In genomic region chr17:45869014-45869968, GRCm38 (mm10) we compare ENCODE assay signal across 11 mouse cellular contexts.
DNase-seq lines count a peak whose midpoint lies in the region; ATAC-seq and TF ChIP-seq lines count a peak whose summit lies in the region.
"Had no signal": no experiment of that assay in that cellular context is flagged by ENCODE, and none has a peak within 500 bp of the region (broad histone marks: within the 10 kb centered on the region; RNA-seq: fewer than 3 reads in every experiment).

No protein-coding gene starts in this region.

- 0 out of 2 replicates have a peak, but pooled peaks cover 3% of the 10 kb centered on the region for H3K9me3 ChIP-seq in heart, embryonic 11.5 days (replicated peaks; ENCODE audit: control insufficient read depth, low read length)
- H3K9me3 ChIP-seq in neural tube, embryonic 15.5 days (replicated peaks): no peaks in the 10 kb centered on the region
- H3K9me3 ChIP-seq: hindbrain, embryonic 15.5 days had no signal

- intact Hi-C loops in gastrocnemius, adult 2 months (cut with DNase I): no loop called here

- peaks cover 32% of the 10 kb centered on the region for H3K4me1 ChIP-seq in heart, embryonic 11.5 days (ENCODE audit: control insufficient read depth, insufficient read depth, low read length)
- peaks cover 26% of the 10 kb centered on the region for H3K4me1 ChIP-seq in neural tube, embryonic 15.5 days

- WGBS in heart, embryonic 11.5 days (ENCODE audit: insufficient replicate concordance): 52% methylated on average over 17 of the region's 17 CpGs
- WGBS in neural tube, embryonic 15.5 days: 57% methylated on average over 17 of the region's 17 CpGs

- H3K36me3 ChIP-seq in heart, embryonic 11.5 days (ENCODE audit: control insufficient read depth, insufficient read depth, low read length): no peaks in the 10 kb centered on the region
- no peaks in the 10 kb centered on the region for H3K36me3 ChIP-seq in neural tube, embryonic 15.5 days
- H3K36me3 ChIP-seq: hindbrain, embryonic 15.5 days had no signal

- peaks cover 10% of the 10 kb centered on the region; the same call in 1 of the 2 replicates for H3K27me3 ChIP-seq in heart, embryonic 11.5 days (ENCODE audit: control insufficient read depth, insufficient read depth, low read length)
- 0 out of 2 replicates have a peak, but pooled peaks cover 6% of the 10 kb centered on the region for H3K27me3 ChIP-seq in neural tube, embryonic 15.5 days (replicated peaks)
- H3K27me3 ChIP-seq: hindbrain, embryonic 15.5 days had no signal

- H3K4me3 ChIP-seq in heart, embryonic 11.5 days (ENCODE audit: low read depth, low read length): no peak overlapping the region
- no peak overlapping the region for H3K4me3 ChIP-seq in gastrocnemius, adult 2 months
- no peak overlapping the region for H3K4me3 ChIP-seq in neural tube, embryonic 15.5 days (replicated peaks)
- H3K4me3 ChIP-seq: hindbrain, embryonic 15.5 days; left cerebral cortex, adult 2 months had no signal

- no peak overlapping the region for H3K27ac ChIP-seq in heart, embryonic 11.5 days (ENCODE audit: low read depth, low read length)
- no peak overlapping the region for H3K27ac ChIP-seq in gastrocnemius, adult 2 months
- H3K27ac ChIP-seq in neural tube, embryonic 15.5 days (replicated peaks): no peak overlapping the region
- H3K27ac ChIP-seq: hindbrain, embryonic 15.5 days; left cerebral cortex, adult 2 months had no signal

- DNase-seq in heart, postnatal 4 days: peak; percentile 54
- DNase-seq in ES-CJ7 (ENCODE audit: low read depth, low spot score): peak; percentile 33
- DNase-seq in gastrocnemius, adult 2 months: peak; percentile 67
- peak; percentile 84 for DNase-seq in kidney, postnatal 10 days
- DNase-seq in layer of hippocampus, adult 18-20 months (ENCODE audit: low spot score in 2 of 2): no peak
- DNase-seq: cerebellum, postnatal 25 days had no signal

- TF ChIP-seq CTCF in gastrocnemius, adult 2 months (IDR thresholded peaks at IDR 0.05): no peak

- H3K9ac ChIP-seq in heart, embryonic 11.5 days (ENCODE audit: low read depth, low read length): no peak overlapping the region
- no peak overlapping the region for H3K9ac ChIP-seq in neural tube, embryonic 15.5 days (replicated peaks)
- H3K9ac ChIP-seq: hindbrain, embryonic 15.5 days had no signal

- no peak for ATAC-seq in heart, embryonic 11.5 days (replicated peaks; ENCODE audit: insufficient number of reproducible peaks, low FRiP score, low TSS enrichment)
- no peak for ATAC-seq in CD4-positive, CD25-positive, alpha-beta regulatory T cell, adult 4 months
- no peak for ATAC-seq in neural tube, embryonic 15.5 days (ENCODE audit: low FRiP score)

- H3K4me2 ChIP-seq in heart, embryonic 11.5 days: no peak overlapping the region
- H3K4me2 ChIP-seq in neural tube, embryonic 15.5 days: no peak overlapping the region
- H3K4me2 ChIP-seq: hindbrain, embryonic 15.5 days had no signal

Comparison
In these comparisons a context has a peak if more than half of its experiments do, and no peak if none do; other contexts are left out.
1. DNase-seq: peak in heart, postnatal 4 days (single experiment), ES-CJ7 (single experiment), gastrocnemius, adult 2 months (single experiment) and kidney, postnatal 10 days (single experiment); none in layer of hippocampus, adult 18-20 months (0 of 2).